Mouse (Mus musculus) liver, postnatal 0 days (tissue): ENCODE measurements at regions not wholly inside any gene's neighbourhood (a gene's known extent, or its start where the extent isn't known, plus 50 kb on each side); places are given as distances from the start of the nearest gene placed in this dataset.
A peak's percentile ranks its signal among the peaks of the same experiment; 100 is the strongest.
"Not testable (repeated sequence)": the region's sequence is repeated elsewhere in the genome, so short reads cannot be mapped to it uniquely, and the experiment has no call there.

Experiments
- ATAC-seq: fragments of 200-750 bp; cut with Nextera tagmentation; 2 replicates; pipeline ENCODE4 v1.8.0; 2017; ENCODE audit warnings: mild to moderate bottlenecking, moderate library complexity
- DNase-seq: peaks from one replicate; pipeline ENCODE4 v3.0.0-alpha.2; 2016
- H3K27ac ChIP-seq: fragments of 300-500 bp; sonication (generic); 2 replicates; pipeline ENCODE4 v1.5.1; 2014; ENCODE audit warnings: antibody characterized with exemption, moderate library complexity, mild to moderate bottlenecking, low read depth
- H3K27me3 ChIP-seq: fragments of 300-500 bp; sonication (generic); 2 replicates; pipeline ENCODE4 v1.6.1; 2014; ENCODE audit warnings: low read length, control low read depth, mixed read lengths; ENCODE audit not compliant: insufficient read depth
- H3K36me3 ChIP-seq: fragments of 300-500 bp; sonication (generic); replicated peaks from 2 replicates; pipeline ENCODE4 v1.6.1; 2014; ENCODE audit warnings: mild to moderate bottlenecking, control low read depth, low read length, moderate library complexity, mixed read lengths; ENCODE audit not compliant: insufficient read depth
- H3K4me1 ChIP-seq: fragments of 300-500 bp; sonication (generic); 2 replicates; pipeline ENCODE4 v1.6.1; 2014; ENCODE audit warnings: antibody characterized with exemption, mild to moderate bottlenecking, control low read depth; ENCODE audit not compliant: insufficient read depth
- H3K4me2 ChIP-seq: fragments of 300-500 bp; sonication (generic); 2 replicates; pipeline ENCODE4 v1.6.1; 2014; ENCODE audit warnings: low read depth, mild to moderate bottlenecking, low read length, moderate library complexity, mixed read lengths
- H3K4me3 ChIP-seq: fragments of 300-500 bp; sonication (generic); 2 replicates; pipeline ENCODE4 v1.5.1; 2014; ENCODE audit warnings: low read depth, low read length
- H3K9ac ChIP-seq: fragments of 300-500 bp; sonication (generic); replicated peaks from 2 replicates; pipeline ENCODE4 v1.6.1; 2014; ENCODE audit warnings: mild to moderate bottlenecking, moderate library complexity
- H3K9me3 ChIP-seq: fragments of 300-500 bp; sonication (generic); 2 replicates; pipeline ENCODE4 v1.6.1; 2016; ENCODE audit warnings: mild to moderate bottlenecking, control low read depth, low read length, mixed read lengths
- CTCF ChIP-seq: sonication (generic); IDR thresholded peaks from 2 replicates; pipeline ENCODE4 v1.5.1; 2016; ENCODE audit warnings: antibody characterized with exemption, low read depth
- EP300 ChIP-seq: IDR thresholded peaks from 2 replicates; pipeline ENCODE4 v1.6.1; 2016; ENCODE audit warnings: antibody characterized with exemption, low read depth, mild to moderate bottlenecking
- WGBS: fragments of 180-500 bp; shearing (Covaris S2); extraction: QIAGEN DNeasy Blood & Tissue Kit; methylation state at CpG from one replicate; pipeline ENCODE4 v1.1.7; 2014; ENCODE audit not compliant: insufficient replicate concordance; 5-methylcytosine and 5-hydroxymethylcytosine counted together

- TF ChIP-seq CTCF = no peak
- TF ChIP-seq EP300 = no peak
- no peak overlapping the region for H3K9ac ChIP-seq
- no peaks in the 10 kb centered on the region for H3K36me3 ChIP-seq
- no peak for DNase-seq
- H3K27ac ChIP-seq = no peak overlapping the region
- H3K4me1 ChIP-seq = no peaks in the 10 kb centered on the region
- H3K9me3 ChIP-seq = no peaks in the 10 kb centered on the region
- no peak overlapping the region for H3K4me3 ChIP-seq
- no peak overlapping the region for H3K4me2 ChIP-seq
- no peak for ATAC-seq
- 58% methylated on average over 4 of the region's 4 CpGs for WGBS
- no peaks in the 10 kb centered on the region for H3K27me3 ChIP-seq
These were observed 611.2 kb downstream of the 5730507C01Rik start for GRCm38 (mm10) chr12:19125541-19125940.

- no peaks in the 10 kb centered on the region for H3K36me3 ChIP-seq
- ATAC-seq (no peak), DNase-seq (no peak)
- WGBS = 22% methylated on average over 27 of the region's 43 CpGs
- H3K9me3 ChIP-seq = no peaks in the 10 kb centered on the region
- H3K27me3 ChIP-seq = no peaks in the 10 kb centered on the region
- TF ChIP-seq CTCF (no peak), EP300 (no peak)
- no peak overlapping the region for H3K4me3 ChIP-seq
- no peaks in the 10 kb centered on the region for H3K4me1 ChIP-seq
- H3K9ac ChIP-seq = no peak overlapping the region
- no peak overlapping the region for H3K4me2 ChIP-seq
- H3K27ac ChIP-seq = no peak overlapping the region
These were observed 661.3 kb downstream of the 5730507C01Rik start for GRCm38 (mm10) chr12:19175631-19176030.

- Histone ChIP-seq H3K4me1 (no peaks in the 10 kb centered on the region), H3K27me3 (no peaks in the 10 kb centered on the region), H3K27ac (no peak overlapping the region), H3K9ac (no peak overlapping the region), H3K4me3 (no peak overlapping the region), H3K9me3 (no peaks in the 10 kb centered on the region), H3K4me2 (no peak overlapping the region), H3K36me3 (no peaks in the 10 kb centered on the region)
- no peak for ATAC-seq
- no peak for DNase-seq
- no peak for TF ChIP-seq CTCF
- no peak for TF ChIP-seq EP300
- WGBS = 85% methylated on average over 5 of the region's 5 CpGs
These were observed 678.1 kb downstream of the 5730507C01Rik start for GRCm38 (mm10) chr12:19192396-19192795.

- not testable (repeated sequence) for H3K4me2 ChIP-seq, H3K4me1 ChIP-seq, H3K9me3 ChIP-seq, H3K27me3 ChIP-seq, H3K36me3 ChIP-seq, H3K27ac ChIP-seq, ATAC-seq, DNase-seq, H3K4me3 ChIP-seq, H3K9ac ChIP-seq
- 70% methylated on average over 3 of the region's 3 CpGs for WGBS
These were observed 678.7 kb downstream of the 5730507C01Rik start for GRCm38 (mm10) chr12:19193041-19193440.

GRCm38 (mm10) chr12:19223996-19224395 lies 709.7 kb downstream of the 5730507C01Rik start:
- not testable (repeated sequence) for ATAC-seq, DNase-seq
- 72% methylated on average over 1 of the region's 1 CpGs for WGBS

GRCm38 (mm10) chr12:19246731-19247130 lies 707.6 kb upstream of the Gm21863 start:
- not testable (repeated sequence) for DNase-seq, H3K27me3 ChIP-seq, H3K9me3 ChIP-seq, H3K4me1 ChIP-seq, H3K4me2 ChIP-seq, H3K27ac ChIP-seq, H3K9ac ChIP-seq, H3K4me3 ChIP-seq, ATAC-seq, H3K36me3 ChIP-seq
- 85% methylated on average over 22 of the region's 23 CpGs for WGBS

More at GRCm38 (mm10) chr12:19223996-19224395, 709.7 kb downstream of the 5730507C01Rik start:
- H3K4me2 ChIP-seq, H3K9ac ChIP-seq, H3K27me3 ChIP-seq, H3K36me3 ChIP-seq, H3K9me3 ChIP-seq, H3K27ac ChIP-seq, H3K4me1 ChIP-seq, H3K4me3 ChIP-seq: not testable (repeated sequence)

GRCm38 (mm10) chr12:19288271-19288890 lies 665.9 kb upstream of the Gm21863 start:
- DNase-seq (peak; percentile 42), ATAC-seq (0 out of 2 replicates have a peak, but pooled peaks have one; percentile 44)
- H3K36me3 ChIP-seq, H3K27me3 ChIP-seq, H3K9me3 ChIP-seq, H3K9ac ChIP-seq, H3K4me1 ChIP-seq, H3K27ac ChIP-seq: not testable (repeated sequence)
- Histone ChIP-seq H3K4me2 (peak overlapping the region; percentile 42; the same call in 1 of the 2 replicates), H3K4me3 (peak overlapping the region; percentile 39)
- 7% methylated on average over 44 of the region's 75 CpGs for WGBS

- H3K9me3 ChIP-seq, H3K27me3 ChIP-seq, H3K27ac ChIP-seq, DNase-seq, H3K4me1 ChIP-seq, H3K9ac ChIP-seq, H3K36me3 ChIP-seq, ATAC-seq: not testable (repeated sequence)
- Histone ChIP-seq H3K4me3 (peak overlapping the region; percentile 39; the same call in 1 of the 2 replicates), H3K4me2 (peak overlapping the region; percentile 42; the same call in 1 of the 2 replicates)
- 39% methylated on average over 15 of the region's 18 CpGs for WGBS
These were observed 665.3 kb upstream of the Gm21863 start for GRCm38 (mm10) chr12:19289038-19289437.

- H3K4me3 ChIP-seq, H3K4me1 ChIP-seq, DNase-seq, H3K4me2 ChIP-seq, H3K36me3 ChIP-seq, ATAC-seq, H3K27me3 ChIP-seq, H3K9ac ChIP-seq, H3K9me3 ChIP-seq, H3K27ac ChIP-seq: not testable (repeated sequence)
- WGBS = 53% methylated on average over 3 of the region's 3 CpGs
These were observed 662.1 kb upstream of the Gm21863 start for GRCm38 (mm10) chr12:19292068-19292770.
